Mouse (Mus musculus) E14TG2a.4 (cell line): ENCODE data around the gene Sgms1.

Experiments used
- CTCF ChIP-seq: conservative IDR thresholded peaks from 2 replicates; pipeline ENCODE4 v1.5.1; 2014; ENCODE audit warnings: low read length
- POU5F1 ChIP-seq: IDR thresholded peaks from 2 replicates; pipeline ENCODE4 v1.6.1; 2014; ENCODE audit warnings: low read length, borderline replicate concordance

DNA sequence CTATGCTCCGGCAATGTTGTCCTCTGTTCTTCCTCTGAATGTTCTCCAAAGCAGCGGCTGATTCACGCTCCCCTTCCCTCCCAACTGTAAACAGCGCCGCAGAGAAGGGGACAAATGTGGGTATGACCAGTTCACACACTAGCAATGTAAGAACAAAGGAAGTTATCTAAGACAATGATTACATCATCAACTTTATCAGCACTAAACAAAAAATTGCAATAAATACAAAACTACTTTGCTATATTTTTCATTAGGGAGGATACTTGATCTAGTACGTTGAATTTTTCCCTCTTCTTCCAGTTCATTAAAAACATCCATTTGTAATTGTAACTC lies 119.7 kb downstream of the Sgms1 start:
- TF ChIP-seq CTCF: no peak
- no peak for TF ChIP-seq POU5F1
